Mouse (Mus musculus) E14TG2a.4 (cell line): Measurements from ENCODE around the gene Ifrd2.

ENCODE experiments used
- CTCF ChIP-seq: conservative IDR thresholded peaks from 2 replicates; pipeline ENCODE4 v1.5.1; 2014; ENCODE audit warnings: low read length
- NANOG ChIP-seq: IDR thresholded peaks from 2 replicates; pipeline ENCODE4 v1.6.1; 2014; ENCODE audit warnings: borderline replicate concordance, low read length, mixed read lengths
- POU5F1 ChIP-seq: IDR thresholded peaks from 2 replicates; pipeline ENCODE4 v1.6.1; 2014; ENCODE audit warnings: low read length, borderline replicate concordance

- no peak for TF ChIP-seq CTCF
- no peak for TF ChIP-seq NANOG
- TF ChIP-seq POU5F1, result no peak
Observed at GRCm38 (mm10) chr9:107625351-107626128, 38.1 kb downstream of the Ifrd2 start.
